Mouse (Mus musculus): Measurements from ENCODE around the gene Ptcd2. TPM values are rescaled to one million over a fixed set of nuclear protein-coding genes. Genes with fewer than 3 reads are reported as not detected.

Ptcd2 gene
- polyA plus RNA-seq, 1 experiment from 2014 or later, result 59.1 TPM

GRCm38 (mm10) chr13:99378223-99378622, 33.7 kb upstream of the Ptcd2 start:
- no peaks in the 10 kb centered on the region for H3K9me3 ChIP-seq (ENCODE audit: control insufficient read depth, low read length)

GRCm38 (mm10) chr13:99377055-99377454, 32.5 kb upstream of the Ptcd2 start:
- Histone ChIP-seq H3K4me2 (replicated peaks; ENCODE audit: low read depth, low read length) (no peak overlapping the region), H3K36me3 (ENCODE audit: control insufficient read depth, insufficient read depth, low read length) (0 out of 2 replicates have a peak, but pooled peaks cover 6% of the 10 kb centered on the region), H3K27me3 (ENCODE audit: control insufficient read depth, insufficient read depth, low read length) (no peaks in the 10 kb centered on the region), H3K27ac (ENCODE audit: low read depth, low read length) (no peak overlapping the region), H3K9ac (ENCODE audit: low read depth, low read length) (no peak overlapping the region), H3K9me3 (ENCODE audit: control insufficient read depth, low read length) (no peaks in the 10 kb centered on the region), H3K4me3 (ENCODE audit: low read length) (no peak overlapping the region), H3K4me1 (ENCODE audit: control insufficient read depth, insufficient read depth, low read length) (no peaks in the 10 kb centered on the region)
- WGBS, result 79% methylated on average over 6 of the region's 6 CpGs
- ATAC-seq (ENCODE audit: low FRiP score, low TSS enrichment), result no peak

More at GRCm38 (mm10) chr13:99378223-99378622, 33.7 kb upstream of the Ptcd2 start:
- Histone ChIP-seq H3K9ac (ENCODE audit: low read depth, low read length) (no peak overlapping the region), H3K27me3 (ENCODE audit: control insufficient read depth, insufficient read depth, low read length) (no peaks in the 10 kb centered on the region), H3K27ac (ENCODE audit: low read depth, low read length) (no peak overlapping the region), H3K4me1 (ENCODE audit: control insufficient read depth, insufficient read depth, low read length) (no peaks in the 10 kb centered on the region), H3K36me3 (ENCODE audit: control insufficient read depth, insufficient read depth, low read length) (0 out of 2 replicates have a peak, but pooled peaks cover 6% of the 10 kb centered on the region), H3K4me3 (ENCODE audit: low read length) (no peak overlapping the region), H3K4me2 (replicated peaks; ENCODE audit: low read depth, low read length) (no peak overlapping the region)
- ATAC-seq (ENCODE audit: low FRiP score, low TSS enrichment), result no peak
- WGBS, result 88% methylated on average over 1 of the region's 1 CpGs

- Histone ChIP-seq H3K4me1 (ENCODE audit: control insufficient read depth, insufficient read depth, low read length) (no peaks in the 10 kb centered on the region), H3K27me3 (ENCODE audit: control insufficient read depth, insufficient read depth, low read length) (no peaks in the 10 kb centered on the region), H3K36me3 (ENCODE audit: control insufficient read depth, insufficient read depth, low read length) (no peaks in the 10 kb centered on the region), H3K27ac (ENCODE audit: low read depth, low read length) (no peak overlapping the region), H3K4me3 (ENCODE audit: low read length) (no peak overlapping the region), H3K9ac (ENCODE audit: low read depth, low read length) (no peak overlapping the region), H3K4me2 (replicated peaks; ENCODE audit: low read depth, low read length) (no peak overlapping the region), H3K9me3 (ENCODE audit: control insufficient read depth, low read length) (no peaks in the 10 kb centered on the region)
- no peak for ATAC-seq (ENCODE audit: low FRiP score, low TSS enrichment)
- 39% methylated on average over 6 of the region's 6 CpGs for WGBS
Measured at GRCm38 (mm10) chr13:99375550-99375949, 31.0 kb upstream of the Ptcd2 start.

GRCm38 (mm10) chr13:99374191-99374590, 29.7 kb upstream of the Ptcd2 start:
- H3K9me3 ChIP-seq (ENCODE audit: control insufficient read depth, low read length), result no peaks in the 10 kb centered on the region
- no peak overlapping the region for H3K9ac ChIP-seq (ENCODE audit: low read depth, low read length)
- no peak overlapping the region for H3K4me2 ChIP-seq (replicated peaks; ENCODE audit: low read depth, low read length)
- ATAC-seq (ENCODE audit: low FRiP score, low TSS enrichment), result no peak
- H3K4me3 ChIP-seq (ENCODE audit: low read length), result no peak overlapping the region
- no peaks in the 10 kb centered on the region for H3K4me1 ChIP-seq (ENCODE audit: control insufficient read depth, insufficient read depth, low read length)
- H3K36me3 ChIP-seq (ENCODE audit: control insufficient read depth, insufficient read depth, low read length), result no peaks in the 10 kb centered on the region
- no peak overlapping the region for H3K27ac ChIP-seq (ENCODE audit: low read depth, low read length)
- no peaks in the 10 kb centered on the region for H3K27me3 ChIP-seq (ENCODE audit: control insufficient read depth, insufficient read depth, low read length)
- WGBS, result 41% methylated on average over 4 of the region's 4 CpGs

- WGBS, result 62% methylated on average over 7 of the region's 7 CpGs
Measured at GRCm38 (mm10) chr13:99373684-99374083, 29.2 kb upstream of the Ptcd2 start.

GRCm38 (mm10) chr13:99371285-99371684, 26.8 kb upstream of the Ptcd2 start:
- H3K27me3 ChIP-seq (ENCODE audit: control insufficient read depth, insufficient read depth, low read length), result no peaks in the 10 kb centered on the region
- H3K4me2 ChIP-seq (replicated peaks; ENCODE audit: low read depth, low read length), result no peak overlapping the region
- H3K36me3 ChIP-seq (ENCODE audit: control insufficient read depth, insufficient read depth, low read length), result peaks cover 12% of the 10 kb centered on the region; the same call in 1 of the 2 replicates
- H3K9me3 ChIP-seq (ENCODE audit: control insufficient read depth, low read length), result no peaks in the 10 kb centered on the region
- no peak overlapping the region for H3K4me3 ChIP-seq (ENCODE audit: low read length)
- no peak overlapping the region for H3K9ac ChIP-seq (ENCODE audit: low read depth, low read length)
- WGBS, result 88% methylated on average over 5 of the region's 5 CpGs
- no peak overlapping the region for H3K27ac ChIP-seq (ENCODE audit: low read depth, low read length)
- no peak for ATAC-seq (ENCODE audit: low FRiP score, low TSS enrichment)
- H3K4me1 ChIP-seq (ENCODE audit: control insufficient read depth, insufficient read depth, low read length), result no peaks in the 10 kb centered on the region

More at GRCm38 (mm10) chr13:99373684-99374083, 29.2 kb upstream of the Ptcd2 start:
- Histone ChIP-seq H3K4me1 (ENCODE audit: control insufficient read depth, insufficient read depth, low read length) (no peaks in the 10 kb centered on the region), H3K4me2 (replicated peaks; ENCODE audit: low read depth, low read length) (no peak overlapping the region), H3K36me3 (ENCODE audit: control insufficient read depth, insufficient read depth, low read length) (no peaks in the 10 kb centered on the region), H3K9me3 (ENCODE audit: control insufficient read depth, low read length) (no peaks in the 10 kb centered on the region), H3K27ac (ENCODE audit: low read depth, low read length) (no peak overlapping the region), H3K27me3 (ENCODE audit: control insufficient read depth, insufficient read depth, low read length) (no peaks in the 10 kb centered on the region), H3K4me3 (ENCODE audit: low read length) (no peak overlapping the region), H3K9ac (ENCODE audit: low read depth, low read length) (no peak overlapping the region)
- no peak for ATAC-seq (ENCODE audit: low FRiP score, low TSS enrichment)

GRCm38 (mm10) chr13:99369103-99369502, 24.6 kb upstream of the Ptcd2 start:
- WGBS, result 82% methylated on average over 12 of the region's 12 CpGs
- ATAC-seq (ENCODE audit: low FRiP score, low TSS enrichment), result no peak
- Histone ChIP-seq H3K36me3 (ENCODE audit: control insufficient read depth, insufficient read depth, low read length) (peaks cover 24% of the 10 kb centered on the region; the same call in 1 of the 2 replicates), H3K9ac (ENCODE audit: low read depth, low read length) (no peak overlapping the region), H3K4me3 (ENCODE audit: low read length) (no peak overlapping the region), H3K4me1 (ENCODE audit: control insufficient read depth, insufficient read depth, low read length) (no peaks in the 10 kb centered on the region), H3K27ac (ENCODE audit: low read depth, low read length) (no peak overlapping the region), H3K4me2 (replicated peaks; ENCODE audit: low read depth, low read length) (no peak overlapping the region), H3K27me3 (ENCODE audit: control insufficient read depth, insufficient read depth, low read length) (no peaks in the 10 kb centered on the region), H3K9me3 (ENCODE audit: control insufficient read depth, low read length) (no peaks in the 10 kb centered on the region)

GRCm38 (mm10) chr13:99367554-99368174, 23.2 kb upstream of the Ptcd2 start:
- no peak overlapping the region for H3K27ac ChIP-seq (ENCODE audit: low read depth, low read length)
- H3K27me3 ChIP-seq (ENCODE audit: control insufficient read depth, insufficient read depth, low read length), result no peaks in the 10 kb centered on the region
- no peaks in the 10 kb centered on the region for H3K9me3 ChIP-seq (ENCODE audit: control insufficient read depth, low read length)
- no peak overlapping the region for H3K4me2 ChIP-seq (replicated peaks; ENCODE audit: low read depth, low read length)
- H3K4me1 ChIP-seq (ENCODE audit: control insufficient read depth, insufficient read depth, low read length), result no peaks in the 10 kb centered on the region
- no peak overlapping the region for H3K9ac ChIP-seq (ENCODE audit: low read depth, low read length)
- peaks cover 37% of the 10 kb centered on the region; the same call in 1 of the 2 replicates for H3K36me3 ChIP-seq (ENCODE audit: control insufficient read depth, insufficient read depth, low read length)
- ATAC-seq (ENCODE audit: low FRiP score, low TSS enrichment), result no peak
- no peak overlapping the region for H3K4me3 ChIP-seq (ENCODE audit: low read length)
- WGBS, result 91% methylated on average over 12 of the region's 12 CpGs

- WGBS, result 90% methylated on average over 5 of the region's 5 CpGs
- Histone ChIP-seq H3K27ac (ENCODE audit: low read depth, low read length) (no peak overlapping the region), H3K4me2 (replicated peaks; ENCODE audit: low read depth, low read length) (no peak overlapping the region), H3K4me1 (ENCODE audit: control insufficient read depth, insufficient read depth, low read length) (no peaks in the 10 kb centered on the region), H3K36me3 (ENCODE audit: control insufficient read depth, insufficient read depth, low read length) (peaks cover 43% of the 10 kb centered on the region; the same call in 1 of the 2 replicates), H3K9me3 (ENCODE audit: control insufficient read depth, low read length) (no peaks in the 10 kb centered on the region), H3K27me3 (ENCODE audit: control insufficient read depth, insufficient read depth, low read length) (no peaks in the 10 kb centered on the region), H3K4me3 (ENCODE audit: low read length) (no peak overlapping the region), H3K9ac (ENCODE audit: low read depth, low read length) (no peak overlapping the region)
- ATAC-seq (ENCODE audit: low FRiP score, low TSS enrichment), result no peak
Measured at GRCm38 (mm10) chr13:99366422-99367175, 22.1 kb upstream of the Ptcd2 start.

Measured in kidney, embryonic 14.5 days (tissue).